Mouse (Mus musculus): Measurements from ENCODE around the gene Unc13b. TPM values are rescaled to one million over a fixed set of nuclear protein-coding genes. Genes with fewer than 3 reads are reported as not detected.

The Unc13b gene
- polyA plus RNA-seq, 1 experiment from 2014 or later, result 6.3 TPM

DNA sequence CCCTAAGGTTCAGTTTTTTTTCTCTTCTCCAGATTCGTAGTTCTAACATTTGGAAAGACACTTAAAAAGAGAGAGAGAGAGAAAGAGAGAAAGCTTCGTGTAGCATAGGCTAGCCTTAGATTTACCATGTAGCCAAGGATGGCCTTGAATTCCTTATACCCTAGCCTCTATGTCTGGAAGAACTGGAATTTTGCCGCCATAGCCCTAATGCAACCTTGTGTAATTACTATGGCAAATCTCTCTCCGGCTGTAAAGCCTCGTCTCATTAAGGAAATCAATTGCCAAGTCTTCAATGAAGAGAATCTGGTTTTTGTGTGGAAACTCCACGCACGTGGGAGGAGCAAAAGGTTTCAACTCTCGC lies 381 bp upstream of the Unc13b start:
- no peak overlapping the region for H3K27ac ChIP-seq (replicated peaks)
- H3K27me3 ChIP-seq, result peaks cover 10% of the 10 kb centered on the region
- ATAC-seq (ENCODE audit: insufficient number of reproducible peaks, low FRiP score, low TSS enrichment, low read depth), result no peak
- no peak overlapping the region for H3K9ac ChIP-seq
- H3K4me1 ChIP-seq, result peaks cover 5% of the 10 kb centered on the region; the same call in 1 of the 2 replicates
- H3K36me3 ChIP-seq, result no peaks in the 10 kb centered on the region
- whole genome bisulfite sequencing, result 23% methylated on average over 8 of the region's 8 CpGs
- no peaks in the 10 kb centered on the region for H3K9me3 ChIP-seq (replicated peaks)
- peak overlapping the region; percentile 99 for H3K4me2 ChIP-seq (replicated peaks)
- H3K4me3 ChIP-seq (replicated peaks), result peak overlapping the region; percentile 67

DNA sequence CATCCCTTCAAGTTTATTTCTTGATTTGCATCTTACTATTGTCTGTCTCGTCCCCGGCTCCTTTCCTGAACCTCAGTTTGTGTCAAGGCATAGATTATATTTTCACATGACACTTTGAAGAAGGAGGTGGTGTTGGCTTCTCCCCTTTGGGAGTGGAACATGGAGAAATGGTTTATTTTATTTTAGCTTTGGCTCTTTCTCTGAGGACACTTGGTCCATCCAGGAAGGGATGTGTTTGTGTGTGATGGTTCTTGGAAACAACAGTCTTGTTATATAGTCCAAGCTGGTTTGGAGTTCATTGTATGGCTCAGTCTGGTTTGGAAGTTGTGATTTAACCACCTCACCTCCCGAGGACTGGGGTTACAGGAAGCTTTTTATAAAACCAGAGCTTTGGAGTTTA lies 944 bp downstream of the Unc13b start:
- Histone ChIP-seq H3K9me3 (replicated peaks) (no peaks in the 10 kb centered on the region), H3K4me1 (peaks cover 5% of the 10 kb centered on the region; the same call in 1 of the 2 replicates), H3K4me3 (replicated peaks) (peak overlapping the region; percentile 67), H3K4me2 (replicated peaks) (peak overlapping the region; percentile 99), H3K36me3 (no peaks in the 10 kb centered on the region), H3K27ac (replicated peaks) (no peak overlapping the region), H3K9ac (no peak overlapping the region; the same call in 1 of the 2 replicates), H3K27me3 (peaks cover 10% of the 10 kb centered on the region)
- WGBS, result 30% methylated on average over 3 of the region's 3 CpGs
- ATAC-seq (ENCODE audit: insufficient number of reproducible peaks, low FRiP score, low TSS enrichment, low read depth), result no peak

DNA sequence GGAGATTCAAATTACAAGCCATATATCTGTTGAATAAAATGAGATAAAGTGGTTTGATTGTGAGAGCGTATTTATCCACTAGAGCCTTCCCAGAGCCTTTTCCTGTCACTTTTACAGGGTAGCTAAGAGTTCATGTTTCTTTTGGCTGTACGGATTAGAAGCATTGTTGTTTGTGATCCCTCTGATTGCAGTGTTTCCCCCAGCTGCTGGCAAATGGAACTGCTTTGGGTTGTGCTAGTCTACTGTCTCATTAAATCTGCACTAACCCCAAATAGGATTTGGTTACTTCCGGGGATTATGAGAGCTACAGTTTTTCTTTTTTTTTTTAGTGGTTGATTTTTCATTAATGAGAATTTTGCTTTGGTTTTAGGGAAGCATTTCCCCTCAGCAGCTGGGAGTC lies 1.5 kb downstream of the Unc13b start:
- no peak overlapping the region for H3K4me2 ChIP-seq (replicated peaks)
- H3K9me3 ChIP-seq (replicated peaks), result no peaks in the 10 kb centered on the region
- 28% methylated on average over 3 of the region's 3 CpGs for WGBS
- no peaks in the 10 kb centered on the region for H3K36me3 ChIP-seq
- no peak overlapping the region for H3K27ac ChIP-seq (replicated peaks)
- H3K4me3 ChIP-seq (replicated peaks), result no peak overlapping the region
- ATAC-seq (ENCODE audit: insufficient number of reproducible peaks, low FRiP score, low TSS enrichment, low read depth), result no peak
- H3K4me1 ChIP-seq, result peaks cover 5% of the 10 kb centered on the region; the same call in 1 of the 2 replicates
- no peak overlapping the region for H3K9ac ChIP-seq
- peaks cover 10% of the 10 kb centered on the region for H3K27me3 ChIP-seq

DNA sequence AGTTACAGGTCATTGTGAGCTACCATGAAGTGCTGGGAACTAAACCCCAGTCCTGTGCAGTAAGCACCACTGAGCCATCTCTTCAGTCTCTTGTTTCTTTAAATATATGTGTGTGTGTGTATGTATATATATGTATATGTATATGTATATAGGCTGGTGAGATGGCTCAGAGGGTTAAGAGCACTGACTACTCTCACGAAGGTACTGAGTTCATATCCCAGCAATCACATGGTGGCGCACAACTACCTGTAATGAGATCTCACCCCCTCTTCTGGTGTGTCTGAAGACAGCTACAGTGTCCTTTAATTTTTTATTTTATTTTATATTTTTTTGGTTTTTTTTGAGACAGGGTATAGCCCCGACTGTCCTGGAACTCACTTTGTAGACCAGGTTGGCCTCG lies 6.7 kb downstream of the Unc13b start:
- no peak overlapping the region for H3K9ac ChIP-seq
- H3K36me3 ChIP-seq, result no peaks in the 10 kb centered on the region
- H3K4me2 ChIP-seq (replicated peaks), result no peak overlapping the region
- WGBS, result 96% methylated on average over 4 of the region's 4 CpGs
- H3K9me3 ChIP-seq (replicated peaks), result no peaks in the 10 kb centered on the region
- 0 out of 2 replicates have a peak, but pooled peaks cover 3% of the 10 kb centered on the region for H3K27me3 ChIP-seq
- ATAC-seq (ENCODE audit: insufficient number of reproducible peaks, low FRiP score, low TSS enrichment, low read depth), result no peak
- H3K4me3 ChIP-seq (replicated peaks), result no peak overlapping the region
- no peaks in the 10 kb centered on the region for H3K4me1 ChIP-seq
- no peak overlapping the region for H3K27ac ChIP-seq (replicated peaks)

DNA sequence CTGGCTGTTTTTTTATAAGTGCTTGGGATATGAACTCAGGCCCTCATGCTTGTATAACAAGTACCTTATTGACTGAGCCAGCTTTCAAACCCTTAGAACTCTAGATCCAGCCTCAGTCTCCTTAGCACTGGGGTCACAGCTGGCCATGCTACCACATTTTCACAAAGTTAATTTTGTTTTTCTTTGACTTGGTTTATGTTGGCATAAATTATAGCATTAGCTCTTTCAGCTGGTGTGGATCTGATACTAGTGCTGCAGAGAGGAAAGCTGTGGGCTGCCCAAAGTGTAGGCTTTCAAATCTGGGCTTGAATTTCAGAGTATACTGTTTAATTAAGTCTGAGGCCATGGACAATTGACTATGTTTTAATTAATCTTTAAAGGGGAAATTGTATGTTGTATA lies 16.2 kb downstream of the Unc13b start:
- Histone ChIP-seq H3K4me3 (replicated peaks) (no peak overlapping the region), H3K27ac (replicated peaks) (no peak overlapping the region), H3K9me3 (replicated peaks) (no peaks in the 10 kb centered on the region), H3K36me3 (no peaks in the 10 kb centered on the region), H3K4me1 (0 out of 2 replicates have a peak, but pooled peaks cover 6% of the 10 kb centered on the region), H3K9ac (no peak overlapping the region), H3K27me3 (no peaks in the 10 kb centered on the region), H3K4me2 (replicated peaks) (no peak overlapping the region)
- ATAC-seq (ENCODE audit: insufficient number of reproducible peaks, low FRiP score, low TSS enrichment, low read depth), result no peak

DNA sequence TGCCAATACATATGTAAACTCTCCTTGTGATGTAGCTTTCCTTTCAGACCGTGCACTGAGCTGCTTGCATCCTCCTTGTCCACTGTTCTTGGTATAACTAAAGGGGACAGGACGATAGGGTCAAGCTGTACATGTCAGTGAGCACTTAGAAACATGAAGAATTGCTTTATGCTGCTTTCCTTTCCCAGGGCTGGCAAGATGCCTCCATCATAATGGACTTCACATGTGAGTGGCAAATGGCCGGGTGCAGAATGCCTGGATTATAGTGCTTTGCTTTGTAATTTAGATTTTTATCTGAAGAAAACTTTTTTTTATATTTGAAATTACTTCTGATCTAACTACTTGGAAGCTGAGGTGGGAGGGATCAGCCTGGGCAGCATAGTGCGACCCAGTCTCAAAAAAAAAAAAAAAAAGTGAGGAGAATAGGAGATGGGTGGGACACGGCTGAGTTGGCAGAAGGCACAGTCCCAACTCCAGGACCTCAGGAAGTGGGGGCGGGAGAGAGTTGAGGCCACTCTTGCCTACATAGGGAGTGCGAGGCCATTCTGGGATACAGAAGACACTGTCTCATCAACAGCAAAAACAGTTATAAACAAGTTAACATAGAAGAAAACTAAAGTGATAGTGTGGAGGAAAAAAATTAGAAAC lies 19.4 kb downstream of the Unc13b start:
- Histone ChIP-seq H3K27me3 (no peaks in the 10 kb centered on the region), H3K9ac (no peak overlapping the region), H3K4me2 (replicated peaks) (no peak overlapping the region), H3K4me1 (0 out of 2 replicates have a peak, but pooled peaks cover 6% of the 10 kb centered on the region), H3K4me3 (replicated peaks) (no peak overlapping the region), H3K27ac (replicated peaks) (no peak overlapping the region), H3K36me3 (no peaks in the 10 kb centered on the region), H3K9me3 (replicated peaks) (no peaks in the 10 kb centered on the region)
- 41% methylated on average over 7 of the region's 7 CpGs for WGBS
- no peak for ATAC-seq (ENCODE audit: insufficient number of reproducible peaks, low FRiP score, low TSS enrichment, low read depth)

DNA sequence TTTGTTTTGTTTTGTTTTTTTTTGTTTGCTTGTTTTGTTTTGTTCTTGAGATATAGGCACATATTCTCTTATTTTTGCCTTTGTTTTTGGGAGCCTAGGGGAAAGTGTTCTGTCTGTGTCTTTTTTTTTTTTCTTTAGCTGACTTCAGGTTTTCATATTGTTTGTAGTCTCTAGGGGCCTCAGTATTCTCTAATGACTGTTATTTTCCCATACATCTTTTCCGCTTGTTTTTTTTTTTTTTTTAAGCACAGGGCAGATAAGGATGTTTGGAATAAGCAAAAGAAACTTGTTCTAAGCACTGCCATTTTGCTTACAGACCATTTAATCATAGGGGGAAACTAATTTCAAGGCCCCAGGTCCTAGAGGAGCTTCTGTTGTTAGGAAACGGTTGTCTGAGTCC lies 23.7 kb downstream of the Unc13b start:
- Histone ChIP-seq H3K27ac (replicated peaks) (no peak overlapping the region), H3K4me2 (replicated peaks) (no peak overlapping the region), H3K9ac (no peak overlapping the region), H3K36me3 (no peaks in the 10 kb centered on the region), H3K9me3 (replicated peaks) (no peaks in the 10 kb centered on the region), H3K4me3 (replicated peaks) (no peak overlapping the region), H3K27me3 (no peaks in the 10 kb centered on the region), H3K4me1 (0 out of 2 replicates have a peak, but pooled peaks cover 6% of the 10 kb centered on the region)
- WGBS, result 76% methylated on average over 2 of the region's 2 CpGs
- ATAC-seq (ENCODE audit: insufficient number of reproducible peaks, low FRiP score, low TSS enrichment, low read depth), result no peak

DNA sequence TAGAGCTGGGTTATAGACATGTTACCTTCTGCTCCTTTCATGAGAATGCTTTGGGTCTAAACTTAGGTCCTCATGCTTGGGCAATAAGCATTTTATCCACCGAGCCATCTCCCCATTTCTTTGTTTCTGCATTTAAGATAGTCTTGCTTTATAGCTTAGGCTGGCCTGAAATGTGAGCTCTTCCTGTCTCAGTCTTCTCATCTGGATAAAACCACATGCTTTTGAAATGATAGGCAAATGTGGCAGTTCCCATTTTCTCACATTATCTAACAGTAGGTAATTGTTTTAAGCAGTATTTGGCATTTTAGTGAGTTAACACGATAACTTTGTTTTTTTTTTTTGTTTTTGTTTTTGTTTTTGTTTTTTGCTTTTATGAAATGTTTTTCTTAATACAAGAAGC lies 31.2 kb downstream of the Unc13b start:
- Histone ChIP-seq H3K36me3 (no peaks in the 10 kb centered on the region), H3K27ac (replicated peaks) (no peak overlapping the region), H3K9me3 (replicated peaks) (no peaks in the 10 kb centered on the region), H3K4me1 (no peaks in the 10 kb centered on the region), H3K4me3 (replicated peaks) (no peak overlapping the region), H3K9ac (no peak overlapping the region), H3K4me2 (replicated peaks) (no peak overlapping the region), H3K27me3 (no peaks in the 10 kb centered on the region)
- ATAC-seq (ENCODE audit: insufficient number of reproducible peaks, low FRiP score, low TSS enrichment, low read depth), result no peak
- 86% methylated on average over 2 of the region's 2 CpGs for WGBS

DNA sequence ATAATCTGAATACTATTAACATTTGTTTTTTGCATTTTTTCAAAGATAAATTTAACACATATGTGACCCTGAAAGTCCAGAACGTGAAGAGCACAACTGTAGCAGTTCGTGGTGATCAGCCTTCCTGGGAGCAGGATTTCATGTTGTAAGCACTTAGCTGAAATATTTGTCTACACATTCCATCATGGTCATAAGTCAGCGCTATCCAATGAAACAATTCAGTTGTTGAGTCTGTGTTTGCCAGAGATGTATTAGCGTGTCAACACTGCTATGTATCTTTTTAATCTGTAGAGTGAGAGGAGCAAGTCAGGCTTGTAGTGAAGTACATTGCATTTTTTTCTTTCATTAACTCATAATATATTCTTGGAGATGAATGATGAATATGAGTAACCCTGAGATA lies 32.4 kb downstream of the Unc13b start:
- no peaks in the 10 kb centered on the region for H3K27me3 ChIP-seq
- H3K4me2 ChIP-seq (replicated peaks), result no peak overlapping the region
- H3K9me3 ChIP-seq (replicated peaks), result no peaks in the 10 kb centered on the region
- no peaks in the 10 kb centered on the region for H3K4me1 ChIP-seq
- no peak overlapping the region for H3K4me3 ChIP-seq (replicated peaks)
- no peak overlapping the region for H3K9ac ChIP-seq
- no peak for ATAC-seq (ENCODE audit: insufficient number of reproducible peaks, low FRiP score, low TSS enrichment, low read depth)
- H3K36me3 ChIP-seq, result no peaks in the 10 kb centered on the region
- no peak overlapping the region for H3K27ac ChIP-seq (replicated peaks)
- WGBS, result 53% methylated on average over 4 of the region's 4 CpGs

DNA sequence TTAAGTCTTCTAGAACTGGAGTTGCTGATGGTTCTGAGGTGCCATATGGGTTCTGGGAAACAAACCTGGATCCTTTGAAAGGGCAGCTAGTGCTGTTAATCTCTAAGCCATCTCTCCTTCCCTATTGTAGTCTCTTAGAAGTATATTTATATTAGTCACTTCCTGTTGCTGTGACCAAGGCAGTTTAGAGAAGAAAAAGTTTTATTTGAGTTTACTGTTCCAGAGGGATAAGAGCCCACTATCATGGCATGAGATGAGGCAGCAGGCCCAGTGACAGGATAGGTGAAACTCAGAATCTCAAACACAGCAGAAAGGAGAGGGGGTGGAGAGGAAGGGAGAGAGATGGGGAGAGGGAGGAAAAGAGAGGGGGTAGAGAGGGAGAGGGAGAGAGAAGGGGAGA lies 54.7 kb downstream of the Unc13b start:
- Histone ChIP-seq H3K9ac (no peak overlapping the region), H3K4me2 (replicated peaks) (no peak overlapping the region), H3K4me3 (replicated peaks) (no peak overlapping the region), H3K4me1 (no peaks in the 10 kb centered on the region), H3K36me3 (no peaks in the 10 kb centered on the region), H3K27me3 (no peaks in the 10 kb centered on the region), H3K27ac (replicated peaks) (no peak overlapping the region), H3K9me3 (replicated peaks) (no peaks in the 10 kb centered on the region)
- no peak for ATAC-seq (ENCODE audit: insufficient number of reproducible peaks, low FRiP score, low TSS enrichment, low read depth)

DNA sequence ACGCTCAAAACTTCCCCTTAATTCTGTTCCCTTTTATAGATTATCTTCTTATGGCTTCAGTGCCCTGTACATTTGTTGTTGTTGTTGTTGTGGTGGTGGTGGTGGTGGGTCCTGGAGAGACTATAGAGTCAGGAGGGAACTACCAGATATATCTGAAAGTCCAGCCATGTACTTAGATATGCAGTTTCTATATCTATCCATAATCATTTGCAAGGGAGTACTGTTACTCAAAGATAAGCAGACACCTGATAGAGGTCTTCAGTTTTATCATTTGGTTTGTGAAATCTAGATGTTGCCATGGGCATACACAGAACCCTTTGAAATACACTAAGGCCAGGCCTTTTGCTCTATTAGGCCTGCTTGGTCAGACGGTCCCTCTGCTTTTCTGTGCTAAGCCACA lies 55.8 kb downstream of the Unc13b start:
- H3K4me1 ChIP-seq, result no peaks in the 10 kb centered on the region
- H3K9ac ChIP-seq, result no peak overlapping the region
- no peak overlapping the region for H3K4me2 ChIP-seq (replicated peaks)
- H3K9me3 ChIP-seq (replicated peaks), result no peaks in the 10 kb centered on the region
- ATAC-seq (ENCODE audit: insufficient number of reproducible peaks, low FRiP score, low TSS enrichment, low read depth), result no peak
- 72% methylated on average over 2 of the region's 2 CpGs for WGBS
- no peaks in the 10 kb centered on the region for H3K36me3 ChIP-seq
- H3K27me3 ChIP-seq, result no peaks in the 10 kb centered on the region
- H3K27ac ChIP-seq (replicated peaks), result no peak overlapping the region
- H3K4me3 ChIP-seq (replicated peaks), result no peak overlapping the region

DNA sequence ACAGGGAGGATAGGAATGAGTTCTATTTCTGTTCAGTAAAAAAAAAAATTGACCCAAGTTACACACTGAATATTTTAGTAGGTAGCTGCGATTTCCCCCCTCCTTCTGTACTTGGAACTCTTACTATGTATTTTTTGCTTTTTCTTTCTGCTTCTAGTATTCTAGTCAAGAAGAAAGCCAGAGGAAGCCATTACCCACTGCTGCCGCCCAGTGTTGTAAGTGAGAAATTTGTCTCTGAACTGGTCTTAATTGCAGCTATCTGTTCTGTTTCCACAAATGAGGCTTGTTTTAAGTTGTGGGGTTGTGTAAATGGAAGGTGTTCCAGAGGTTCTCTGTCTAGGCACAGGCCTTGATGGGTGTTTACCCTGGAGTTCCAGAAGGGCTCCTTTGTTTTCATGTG lies 56.2 kb downstream of the Unc13b start:
- no peak for ATAC-seq (ENCODE audit: insufficient number of reproducible peaks, low FRiP score, low TSS enrichment, low read depth)
- no peak overlapping the region for H3K4me2 ChIP-seq (replicated peaks)
- no peak overlapping the region for H3K27ac ChIP-seq (replicated peaks)
- 10% methylated on average over 2 of the region's 2 CpGs for WGBS
- no peaks in the 10 kb centered on the region for H3K27me3 ChIP-seq
- H3K4me3 ChIP-seq (replicated peaks), result no peak overlapping the region
- no peaks in the 10 kb centered on the region for H3K9me3 ChIP-seq (replicated peaks)
- H3K36me3 ChIP-seq, result no peaks in the 10 kb centered on the region
- no peak overlapping the region for H3K9ac ChIP-seq
- H3K4me1 ChIP-seq, result no peaks in the 10 kb centered on the region

Measured in embryonic facial prominence, embryonic 15.5 days (tissue).